Mouse (Mus musculus): Measurements from ENCODE around the gene Sh3d19. TPM values are rescaled to one million over a fixed set of nuclear protein-coding genes. Genes with fewer than 3 reads are reported as not detected.

The Sh3d19 gene
- polyA plus RNA-seq, 1 experiment from 2014 or later = 23.0 TPM

- Histone ChIP-seq H3K27me3 (ENCODE audit: control insufficient read depth, insufficient read depth, low read length) (no peaks in the 10 kb centered on the region), H3K9me3 (ENCODE audit: control insufficient read depth, low read length) (no peaks in the 10 kb centered on the region), H3K27ac (replicated peaks) (peak overlapping the region; percentile 94), H3K4me2 (replicated peaks; ENCODE audit: low read depth) (peak overlapping the region; percentile 75), H3K9ac (ENCODE audit: low read length) (peak overlapping the region; percentile 99), H3K4me3 (ENCODE audit: low read depth, low read length) (peak overlapping the region; percentile 95), H3K36me3 (ENCODE audit: control insufficient read depth, insufficient read depth, low read length) (peaks cover 5% of the 10 kb centered on the region; the same call in 1 of the 2 replicates), H3K4me1 (replicated peaks; ENCODE audit: control insufficient read depth, insufficient read depth) (no peaks in the 10 kb centered on the region)
- DNase-seq (ENCODE audit: low spot score) (no peak), ATAC-seq (ENCODE audit: low FRiP score, low TSS enrichment) (no peak)
- TF ChIP-seq CTCF (IDR thresholded peaks at IDR 0.05; ENCODE audit: low read depth) = no peak
- TF ChIP-seq EP300 (optimal IDR thresholded peaks at IDR 0.05) = no peak
- WGBS = under 1% methylated on average over 18 of the region's 18 CpGs
These were observed 171.0 kb downstream of the Sh3d19 start for GRCm38 (mm10) chr3:86141886-86142262.

GRCm38 (mm10) chr3:86142263-86142933, 171.5 kb downstream of the Sh3d19 start, which contains the start of gene Rps3a1:
Gene Rps3a1, minus strand, starts transcription at chr3:86142702.
- TF ChIP-seq CTCF (IDR thresholded peaks at IDR 0.05; ENCODE audit: low read depth) (peak; percentile 100), EP300 (optimal IDR thresholded peaks at IDR 0.05) (peak; percentile 99)
- peak within 1 kb of the TSS; percentile 95 for H3K4me3 ChIP-seq (ENCODE audit: low read depth, low read length)
- peaks cover 4% of the 10 kb centered on the region; the same call in 1 of the 2 replicates for H3K36me3 ChIP-seq (ENCODE audit: control insufficient read depth, insufficient read depth, low read length)
- H3K27me3 ChIP-seq (ENCODE audit: control insufficient read depth, insufficient read depth, low read length) = no peaks in the 10 kb centered on the region
- no peaks in the 10 kb centered on the region for H3K9me3 ChIP-seq (ENCODE audit: control insufficient read depth, low read length)
- peak within 1 kb of the TSS; percentile 94 for H3K27ac ChIP-seq (replicated peaks)
- H3K4me2 ChIP-seq (replicated peaks; ENCODE audit: low read depth) = peak within 1 kb of the TSS; percentile 75
- no peaks in the 10 kb centered on the region for H3K4me1 ChIP-seq (replicated peaks; ENCODE audit: control insufficient read depth, insufficient read depth)
- under 1% methylated on average over 76 of the region's 77 CpGs for WGBS
- ATAC-seq (ENCODE audit: low FRiP score, low TSS enrichment) (peak; percentile 96), DNase-seq (ENCODE audit: low spot score) (peak; percentile 98)
- peak within 1 kb of the TSS; percentile 99 for H3K9ac ChIP-seq (ENCODE audit: low read length)

- H3K9ac ChIP-seq (ENCODE audit: low read length) = 0 out of 2 replicates have a peak overlapping the region, but pooled peaks have one; percentile 27
These were observed 172.0 kb downstream of the Sh3d19 start for GRCm38 (mm10) chr3:86142934-86143317.

DNA sequence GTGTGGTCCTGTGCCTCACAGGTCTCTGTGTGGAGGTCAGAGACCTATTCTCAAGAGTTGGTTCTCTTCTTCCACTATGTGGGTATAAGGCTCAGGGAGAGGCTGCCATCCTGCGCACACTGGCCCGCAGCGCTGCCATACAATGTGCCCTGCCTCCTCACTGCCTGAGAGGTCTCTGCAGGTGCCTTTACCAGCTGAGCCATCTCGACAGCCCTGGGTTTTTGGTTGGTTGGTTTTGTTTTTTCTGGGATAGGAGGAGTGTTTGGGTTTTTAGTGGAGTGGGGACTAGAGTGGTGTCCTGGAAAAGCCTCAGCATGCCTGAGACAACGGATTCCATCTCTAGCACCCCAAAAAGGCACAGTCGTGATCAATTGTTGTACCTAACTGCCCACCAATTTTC, 172.4 kb downstream of the Sh3d19 start:
- H3K9ac ChIP-seq (ENCODE audit: low read length) = no peak overlapping the region
- WGBS = 84% methylated on average over 6 of the region's 6 CpGs
- no peaks in the 10 kb centered on the region for H3K9me3 ChIP-seq (ENCODE audit: control insufficient read depth, low read length)
- H3K4me3 ChIP-seq (ENCODE audit: low read depth, low read length) = no peak overlapping the region
- no peak overlapping the region for H3K27ac ChIP-seq (replicated peaks)
- ATAC-seq (ENCODE audit: low FRiP score, low TSS enrichment) (no peak), DNase-seq (ENCODE audit: low spot score) (no peak)
- H3K4me1 ChIP-seq (replicated peaks; ENCODE audit: control insufficient read depth, insufficient read depth) = no peaks in the 10 kb centered on the region
- no peak overlapping the region for H3K4me2 ChIP-seq (replicated peaks; ENCODE audit: low read depth)
- no peaks in the 10 kb centered on the region for H3K27me3 ChIP-seq (ENCODE audit: control insufficient read depth, insufficient read depth, low read length)
- TF ChIP-seq EP300 (optimal IDR thresholded peaks at IDR 0.05) (no peak), CTCF (IDR thresholded peaks at IDR 0.05; ENCODE audit: low read depth) (no peak)
- H3K36me3 ChIP-seq (ENCODE audit: control insufficient read depth, insufficient read depth, low read length) = peaks cover 2% of the 10 kb centered on the region; the same call in 1 of the 2 replicates

More at GRCm38 (mm10) chr3:86142934-86143317, 172.0 kb downstream of the Sh3d19 start:
- H3K4me1 ChIP-seq (replicated peaks; ENCODE audit: control insufficient read depth, insufficient read depth) = no peaks in the 10 kb centered on the region
- no peak for DNase-seq (ENCODE audit: low spot score)
- TF ChIP-seq EP300 (optimal IDR thresholded peaks at IDR 0.05) (no peak), CTCF (IDR thresholded peaks at IDR 0.05; ENCODE audit: low read depth) (no peak)
- WGBS = 17% methylated on average over 6 of the region's 6 CpGs
- 0 out of 2 replicates have a peak overlapping the region, but pooled peaks have one; percentile 24 for H3K27ac ChIP-seq (replicated peaks)
- H3K4me2 ChIP-seq (replicated peaks; ENCODE audit: low read depth) = peak overlapping the region; percentile 32
- H3K36me3 ChIP-seq (ENCODE audit: control insufficient read depth, insufficient read depth, low read length) = peaks cover 2% of the 10 kb centered on the region; the same call in 1 of the 2 replicates
- 0 out of 2 replicates have a peak, but pooled peaks have one; percentile 1 for ATAC-seq (ENCODE audit: low FRiP score, low TSS enrichment)
- no peak overlapping the region for H3K4me3 ChIP-seq (ENCODE audit: low read depth, low read length)
- H3K9me3 ChIP-seq (ENCODE audit: control insufficient read depth, low read length) = no peaks in the 10 kb centered on the region
- no peaks in the 10 kb centered on the region for H3K27me3 ChIP-seq (ENCODE audit: control insufficient read depth, insufficient read depth, low read length)

- ATAC-seq (ENCODE audit: low FRiP score, low TSS enrichment) (no peak), DNase-seq (ENCODE audit: low spot score) (no peak)
- Histone ChIP-seq H3K4me2 (replicated peaks; ENCODE audit: low read depth) (no peak overlapping the region), H3K36me3 (ENCODE audit: control insufficient read depth, insufficient read depth, low read length) (no peaks in the 10 kb centered on the region), H3K4me1 (replicated peaks; ENCODE audit: control insufficient read depth, insufficient read depth) (no peaks in the 10 kb centered on the region), H3K9me3 (ENCODE audit: control insufficient read depth, low read length) (no peaks in the 10 kb centered on the region), H3K4me3 (ENCODE audit: low read depth, low read length) (no peak overlapping the region), H3K27me3 (ENCODE audit: control insufficient read depth, insufficient read depth, low read length) (no peaks in the 10 kb centered on the region), H3K9ac (ENCODE audit: low read length) (no peak overlapping the region), H3K27ac (replicated peaks) (no peak overlapping the region)
- TF ChIP-seq CTCF (IDR thresholded peaks at IDR 0.05; ENCODE audit: low read depth) (no peak), EP300 (optimal IDR thresholded peaks at IDR 0.05) (no peak)
- WGBS = 84% methylated on average over 6 of the region's 6 CpGs
These were observed 178.2 kb downstream of the Sh3d19 start for GRCm38 (mm10) chr3:86149063-86149462.

GRCm38 (mm10) chr3:86149521-86149920, 178.6 kb downstream of the Sh3d19 start:
- Histone ChIP-seq H3K36me3 (ENCODE audit: control insufficient read depth, insufficient read depth, low read length) (no peaks in the 10 kb centered on the region), H3K4me3 (ENCODE audit: low read depth, low read length) (no peak overlapping the region), H3K27me3 (ENCODE audit: control insufficient read depth, insufficient read depth, low read length) (no peaks in the 10 kb centered on the region), H3K9me3 (ENCODE audit: control insufficient read depth, low read length) (no peaks in the 10 kb centered on the region), H3K27ac (replicated peaks) (no peak overlapping the region), H3K9ac (ENCODE audit: low read length) (no peak overlapping the region), H3K4me2 (replicated peaks; ENCODE audit: low read depth) (no peak overlapping the region), H3K4me1 (replicated peaks; ENCODE audit: control insufficient read depth, insufficient read depth) (no peaks in the 10 kb centered on the region)
- TF ChIP-seq CTCF (IDR thresholded peaks at IDR 0.05; ENCODE audit: low read depth) = no peak
- no peak for TF ChIP-seq EP300 (optimal IDR thresholded peaks at IDR 0.05)
- 58% methylated on average over 9 of the region's 9 CpGs for WGBS
- DNase-seq (ENCODE audit: low spot score) (no peak), ATAC-seq (ENCODE audit: low FRiP score, low TSS enrichment) (no peak)
